Mouse (Mus musculus) brain, embryonic 14.5 days (tissue): ENCODE data around the gene Pnp.

ENCODE experiments used
- CTCF ChIP-seq: fragments of 200-500 bp; IDR thresholded peaks from 2 replicates; pipeline ENCODE4 v1.5.1; 2012; ENCODE audit warnings: inconsistent platforms, mild to moderate bottlenecking, moderate library complexity, borderline replicate concordance; ENCODE audit not compliant: insufficient read depth, insufficient read length; ENCODE audit errors: extremely low read depth
- POLR2A ChIP-seq: fragments of 200-500 bp; IDR thresholded peaks from 2 replicates; pipeline ENCODE4 v1.6.1; 2012; ENCODE audit warnings: mild to moderate bottlenecking, inconsistent platforms, borderline replicate concordance; ENCODE audit not compliant: poor library complexity, insufficient read depth, insufficient read length, severe bottlenecking; ENCODE audit errors: extremely low read depth

DNA sequence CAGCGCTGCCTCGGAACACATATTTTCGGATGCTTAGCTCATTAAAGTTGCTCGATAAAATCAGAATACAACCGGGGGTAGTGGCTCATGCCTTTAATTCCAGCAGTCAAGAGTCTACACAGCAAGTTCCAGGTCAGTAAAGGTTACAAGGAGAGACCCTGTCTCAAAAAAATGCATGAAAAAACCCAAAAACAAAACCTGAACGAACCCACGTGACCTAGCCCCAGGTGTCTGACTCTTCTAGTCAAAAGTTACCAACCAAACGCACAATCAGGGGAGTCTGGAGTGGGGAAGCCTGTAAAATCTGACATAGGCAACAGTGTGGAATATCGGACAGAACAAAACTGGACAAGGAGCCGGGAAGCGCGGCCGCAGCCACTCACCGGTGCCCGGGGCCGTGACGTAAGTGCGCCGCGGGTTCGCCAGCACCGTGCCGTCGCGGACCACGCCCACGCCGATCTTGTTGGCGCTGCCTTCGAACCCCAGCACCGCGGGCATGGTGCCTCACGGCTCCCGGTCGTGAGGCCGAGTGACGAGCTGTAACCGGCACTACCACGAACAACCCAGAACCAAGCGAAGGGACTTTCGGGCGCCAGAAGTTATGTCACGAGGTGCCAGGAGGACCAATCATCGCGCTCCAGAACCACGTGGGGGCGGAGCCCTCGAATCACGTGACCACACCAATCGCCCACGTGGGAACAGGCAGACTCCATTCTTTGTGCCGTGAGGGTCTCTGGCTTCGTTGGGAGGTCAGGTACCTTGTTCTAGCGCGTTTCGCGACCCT is 6.4 kb upstream of the Pnp start, which contains the start of the genes Osgep and Apex1:
- TF ChIP-seq POLR2A (peak; percentile 26; the same call in 1 of the 2 replicates), CTCF (no peak)
